Mouse (Mus musculus) lung, postnatal 0 days (tissue): ENCODE results near the gene Gm14214. TPM values are rescaled to one million over a fixed set of nuclear protein-coding genes. Genes with fewer than 3 reads are reported as not detected.

Experiments
- ATAC-seq: fragments of 200-750 bp; cut with Nextera tagmentation; 2 replicates; pipeline ENCODE4 v1.8.0; 2017; ENCODE audit warnings: moderate library complexity
- DNase-seq: peaks from one replicate; pipeline ENCODE4 v3.0.0-alpha.2; 2016; ENCODE audit warnings: low spot score
- H3K27ac ChIP-seq: fragments of 300-500 bp; sonication (generic); 2 replicates; pipeline ENCODE4 v1.5.1; 2014; ENCODE audit warnings: antibody characterized with exemption, mild to moderate bottlenecking, low read length, mixed read lengths
- H3K27me3 ChIP-seq: fragments of 300-500 bp; sonication (generic); replicated peaks from 2 replicates; pipeline ENCODE4 v1.6.1; 2014; ENCODE audit warnings: low read length, mixed read lengths; ENCODE audit not compliant: insufficient read depth
- H3K36me3 ChIP-seq: fragments of 300-500 bp; sonication (generic); 2 replicates; pipeline ENCODE4 v1.6.1; 2014; ENCODE audit warnings: low read length, mixed read lengths; ENCODE audit not compliant: insufficient read depth
- H3K4me1 ChIP-seq: fragments of 300-500 bp; sonication (generic); 2 replicates; pipeline ENCODE4 v1.6.1; 2014; ENCODE audit warnings: antibody characterized with exemption, low read depth, low read length, mixed read lengths; ENCODE audit not compliant: insufficient read depth
- H3K4me2 ChIP-seq: fragments of 300-500 bp; sonication (generic); replicated peaks from 2 replicates; pipeline ENCODE4 v1.6.1; 2014; ENCODE audit warnings: low read depth, mild to moderate bottlenecking, low read length, moderate library complexity, mixed read lengths
- H3K4me3 ChIP-seq: fragments of 300-500 bp; sonication (generic); 2 replicates; pipeline ENCODE4 v1.5.1; 2014; ENCODE audit warnings: low read depth, low read length
- H3K9ac ChIP-seq: fragments of 300-500 bp; sonication (generic); replicated peaks from 2 replicates; pipeline ENCODE4 v1.6.1; 2014; ENCODE audit warnings: low read depth, mild to moderate bottlenecking
- H3K9me3 ChIP-seq: fragments of 300-500 bp; sonication (generic); 2 replicates; pipeline ENCODE4 v1.6.1; 2016; ENCODE audit warnings: low read length, mixed read lengths
- CTCF ChIP-seq: IDR thresholded peaks from 2 replicates; pipeline ENCODE4 v1.5.1; 2016; ENCODE audit warnings: antibody characterized with exemption, mild to moderate bottlenecking
- EP300 ChIP-seq: IDR thresholded peaks from 2 replicates; pipeline ENCODE4 v1.6.1; 2016; ENCODE audit warnings: antibody characterized with exemption, mild to moderate bottlenecking, control low read depth
- WGBS: fragments of 180-500 bp; shearing (Covaris S2); extraction: QIAGEN DNeasy Blood & Tissue Kit; methylation state at CpG from one replicate; pipeline ENCODE4 v1.1.7; 2014; 5-methylcytosine and 5-hydroxymethylcytosine counted together
- polyA plus RNA-seq: library from polyadenylated mRNA; unstranded; fragments of >200 nt; fragmentation: Nextera tagmentation; extraction: Ambion mirVana; gene quantifications from 2 replicates; pipeline ENCODE4 v1.2.1, GENCODE M21; 2015

Gene Gm14214
- polyA plus RNA-seq, 1 experiment from 2014 or later, result not detected

DNA sequence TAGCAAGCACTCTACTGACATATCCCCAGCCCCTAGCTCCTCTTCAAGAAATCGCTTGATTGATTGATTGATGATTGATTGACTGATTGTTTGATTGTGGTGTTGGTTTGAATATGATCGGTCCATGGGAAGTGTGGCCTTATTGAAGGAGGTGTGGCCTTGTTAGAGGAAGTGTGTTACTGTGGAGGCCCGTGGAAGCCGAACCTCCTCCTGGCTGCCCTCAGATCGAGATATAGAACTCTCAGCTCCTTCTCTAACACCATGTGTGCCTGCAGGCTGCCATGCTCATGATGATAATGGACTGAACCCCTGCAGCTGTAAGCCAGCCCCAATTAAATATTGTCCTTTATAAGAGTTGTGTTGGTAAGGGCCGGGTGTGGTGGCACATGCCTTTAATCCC is 2.8 kb downstream of the Gm14214 start:
- Histone ChIP-seq H3K27me3 (no peaks in the 10 kb centered on the region), H3K4me2 (no peak overlapping the region), H3K36me3 (no peaks in the 10 kb centered on the region), H3K27ac (no peak overlapping the region), H3K9me3 (no peaks in the 10 kb centered on the region), H3K4me3 (no peak overlapping the region), H3K9ac (no peak overlapping the region), H3K4me1 (no peaks in the 10 kb centered on the region)
- ATAC-seq, result no peak
- DNase-seq, result no peak
- no peak for TF ChIP-seq CTCF
- WGBS, result 78% methylated on average over 6 of the region's 6 CpGs

- H3K4me1 ChIP-seq, result no peaks in the 10 kb centered on the region
- TF ChIP-seq EP300 (0 out of 2 replicates have a peak, but pooled peaks have one; percentile 33), CTCF (no peak)
- H3K27ac ChIP-seq, result no peak overlapping the region
- no peak overlapping the region for H3K4me2 ChIP-seq
- H3K9me3 ChIP-seq, result no peaks in the 10 kb centered on the region
- DNase-seq (peak; percentile 86), ATAC-seq (peak; percentile 88)
- 47% methylated on average over 8 of the region's 8 CpGs for WGBS
- no peaks in the 10 kb centered on the region for H3K36me3 ChIP-seq
- H3K9ac ChIP-seq, result no peak overlapping the region
- no peak overlapping the region for H3K4me3 ChIP-seq
- no peaks in the 10 kb centered on the region for H3K27me3 ChIP-seq
Observed at GRCm38 (mm10) chr2:154765554-154766008, 4.2 kb downstream of the Gm14214 start.

DNA sequence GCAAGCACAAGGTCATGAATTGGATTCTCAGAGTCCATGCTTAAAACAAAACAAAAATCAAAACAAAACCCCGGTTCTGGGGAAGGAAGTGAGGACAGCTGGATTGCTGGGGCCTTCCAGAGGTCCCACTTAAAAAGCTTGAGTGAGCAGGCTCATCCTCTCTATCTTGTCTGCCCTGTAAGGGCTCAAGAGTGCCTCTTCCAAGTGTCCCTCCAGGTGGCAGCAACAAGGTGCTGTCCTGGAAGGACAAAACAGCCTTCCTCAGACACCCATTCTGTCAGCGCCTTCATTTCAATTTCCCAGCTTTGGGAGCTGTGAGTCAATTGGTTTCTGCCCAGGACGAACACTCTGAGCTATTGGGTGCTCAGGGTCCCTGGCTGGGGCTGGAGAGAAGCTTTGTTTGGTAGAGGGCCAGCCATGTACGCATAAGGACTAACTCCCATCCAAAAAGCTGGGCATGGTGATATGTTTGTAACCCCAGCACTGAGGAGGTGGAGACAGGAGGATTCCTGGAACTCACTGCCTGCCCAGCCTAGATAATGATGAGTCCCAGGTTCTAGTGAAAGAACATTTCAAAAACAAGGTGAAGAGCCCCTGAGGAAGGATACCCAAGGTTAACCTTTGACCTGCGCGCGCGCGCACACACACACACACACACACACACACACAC is 4.9 kb downstream of the Gm14214 start:
- H3K9me3 ChIP-seq, result no peaks in the 10 kb centered on the region
- H3K27ac ChIP-seq, result no peak overlapping the region
- no peak overlapping the region for H3K9ac ChIP-seq
- TF ChIP-seq EP300 (no peak), CTCF (peak; percentile 36; the same call in 1 of the 2 replicates)
- peak; percentile 27 for ATAC-seq
- WGBS, result 75% methylated on average over 9 of the region's 9 CpGs
- H3K4me3 ChIP-seq, result no peak overlapping the region
- no peak overlapping the region for H3K4me2 ChIP-seq
- H3K36me3 ChIP-seq, result no peaks in the 10 kb centered on the region
- peak; percentile 19 for DNase-seq
- H3K27me3 ChIP-seq, result no peaks in the 10 kb centered on the region
- H3K4me1 ChIP-seq, result no peaks in the 10 kb centered on the region

GRCm38 (mm10) chr2:154763226-154763625 is 6.6 kb downstream of the Gm14214 start:
- 67% methylated on average over 3 of the region's 3 CpGs for WGBS
- H3K27ac ChIP-seq, result no peak overlapping the region
- H3K4me3 ChIP-seq, result no peak overlapping the region
- TF ChIP-seq EP300, result no peak
- no peak for TF ChIP-seq CTCF
- ATAC-seq, result no peak
- no peak overlapping the region for H3K4me2 ChIP-seq
- no peaks in the 10 kb centered on the region for H3K36me3 ChIP-seq
- H3K9ac ChIP-seq, result no peak overlapping the region
- no peak for DNase-seq
- no peaks in the 10 kb centered on the region for H3K4me1 ChIP-seq
- no peaks in the 10 kb centered on the region for H3K9me3 ChIP-seq
- no peaks in the 10 kb centered on the region for H3K27me3 ChIP-seq

- H3K4me2 ChIP-seq, result no peak overlapping the region
- no peak for ATAC-seq
Observed at GRCm38 (mm10) chr2:154758454-154758853, 11.4 kb downstream of the Gm14214 start.

GRCm38 (mm10) chr2:154757691-154758090 is 12.1 kb downstream of the Gm14214 start:
- H3K4me3 ChIP-seq, result no peak overlapping the region
- DNase-seq, result no peak
- no peaks in the 10 kb centered on the region for H3K4me1 ChIP-seq
- ATAC-seq, result no peak
- H3K27me3 ChIP-seq, result no peaks in the 10 kb centered on the region
- no peak overlapping the region for H3K9ac ChIP-seq
- 90% methylated on average over 5 of the region's 5 CpGs for WGBS
- TF ChIP-seq EP300, result no peak
- no peak for TF ChIP-seq CTCF
- H3K27ac ChIP-seq, result no peak overlapping the region
- H3K36me3 ChIP-seq, result no peaks in the 10 kb centered on the region
- no peak overlapping the region for H3K4me2 ChIP-seq
- no peaks in the 10 kb centered on the region for H3K9me3 ChIP-seq

More at GRCm38 (mm10) chr2:154758454-154758853, 11.4 kb downstream of the Gm14214 start:
- Histone ChIP-seq H3K9ac (no peak overlapping the region), H3K4me3 (no peak overlapping the region), H3K9me3 (no peaks in the 10 kb centered on the region), H3K36me3 (no peaks in the 10 kb centered on the region), H3K4me1 (no peaks in the 10 kb centered on the region), H3K27ac (no peak overlapping the region), H3K27me3 (no peaks in the 10 kb centered on the region)
- DNase-seq, result no peak
- TF ChIP-seq EP300 (no peak), CTCF (no peak)
- 84% methylated on average over 1 of the region's 1 CpGs for WGBS

DNA sequence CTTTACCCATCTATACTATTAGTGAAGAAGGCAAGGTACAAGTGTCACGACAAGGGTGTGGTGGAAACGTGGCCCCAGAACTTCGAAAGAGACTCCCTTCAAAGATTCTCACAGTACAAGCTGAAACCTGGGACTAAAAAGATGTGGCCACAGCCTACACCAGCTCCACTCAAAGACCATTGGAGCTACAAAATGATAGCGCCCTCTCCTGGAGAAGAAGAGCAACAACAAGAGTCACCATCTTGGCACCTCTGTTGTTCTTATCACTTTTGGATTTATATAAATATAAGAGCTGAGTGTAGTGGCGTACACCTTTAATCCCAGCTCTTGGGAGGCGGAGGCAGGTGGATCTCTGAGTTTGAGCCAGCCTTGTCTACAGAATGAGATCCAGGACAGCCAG is 14.0 kb downstream of the Gm14214 start:
- WGBS, result 62% methylated on average over 6 of the region's 6 CpGs
- H3K4me2 ChIP-seq, result no peak overlapping the region
- H3K4me3 ChIP-seq, result no peak overlapping the region
- H3K9ac ChIP-seq, result no peak overlapping the region
- no peaks in the 10 kb centered on the region for H3K36me3 ChIP-seq
- H3K27ac ChIP-seq, result no peak overlapping the region
- peaks cover 3% of the 10 kb centered on the region; the same call in 1 of the 2 replicates for H3K4me1 ChIP-seq
- DNase-seq, result peak; percentile 37
- no peaks in the 10 kb centered on the region for H3K27me3 ChIP-seq
- H3K9me3 ChIP-seq, result no peaks in the 10 kb centered on the region
- no peak for ATAC-seq
- TF ChIP-seq CTCF (peak; percentile 62), EP300 (no peak)
